Mouse (Mus musculus): Measurements from ENCODE around the gene Dhdh.

GRCm38 (mm10) chr7:45515436-45515835 is 26.8 kb upstream of the Dhdh start:
- TF ChIP-seq GATA1 (IDR thresholded peaks at IDR 0.05; ENCODE audit: low read length), result no peak
- no peak for TF ChIP-seq TAL1 (IDR thresholded peaks at IDR 0.05; ENCODE audit: low read length)
